Mouse (Mus musculus) heart, embryonic 15.5 days (tissue): ENCODE data around the gene Khsrp. TPM values are rescaled to one million over a fixed set of nuclear protein-coding genes. Genes with fewer than 3 reads are reported as not detected.

ENCODE experiments used
- ATAC-seq: fragments of 200-750 bp; cut with Nextera tagmentation; replicated peaks from 2 replicates; pipeline ENCODE4 v1.8.0; 2017; ENCODE audit warnings: low read depth, moderate TSS enrichment; ENCODE audit not compliant: insufficient number of reproducible peaks, insufficient read depth, low FRiP score
- H3K27ac ChIP-seq: fragments of 300-500 bp; sonication (generic); 2 replicates; pipeline ENCODE4 v1.5.1; 2015; ENCODE audit warnings: mild to moderate bottlenecking, inconsistent platforms
- H3K27me3 ChIP-seq: fragments of 300-500 bp; sonication (generic); 2 replicates; pipeline ENCODE4 v1.6.1; 2015; ENCODE audit warnings: inconsistent platforms
- H3K36me3 ChIP-seq: fragments of 300-500 bp; sonication (generic); 2 replicates; pipeline ENCODE4 v1.6.1; 2015; ENCODE audit warnings: mild to moderate bottlenecking, inconsistent platforms
- H3K4me1 ChIP-seq: fragments of 300-500 bp; sonication (generic); replicated peaks from 2 replicates; pipeline ENCODE4 v1.6.1; 2015; ENCODE audit warnings: inconsistent platforms
- H3K4me2 ChIP-seq: fragments of 300-500 bp; sonication (generic); 2 replicates; pipeline ENCODE4 v1.6.1; 2015; ENCODE audit warnings: inconsistent platforms, mild to moderate bottlenecking, moderate library complexity
- H3K4me3 ChIP-seq: fragments of 300-500 bp; sonication (generic); 2 replicates; pipeline ENCODE4 v1.5.1; 2015; ENCODE audit warnings: mild to moderate bottlenecking, inconsistent platforms
- H3K9ac ChIP-seq: fragments of 300-500 bp; sonication (generic); 2 replicates; pipeline ENCODE4 v1.6.1; 2015; ENCODE audit warnings: mild to moderate bottlenecking, inconsistent platforms
- H3K9me3 ChIP-seq: fragments of 300-500 bp; sonication (generic); replicated peaks from 2 replicates; pipeline ENCODE4 v1.6.1; 2016; ENCODE audit warnings: inconsistent platforms
- WGBS: fragments of 180-500 bp; shearing (Covaris S2); methylation state at CpG from one replicate; pipeline ENCODE4 v1.1.7; 2015; ENCODE audit warnings: mixed read lengths; 5-methylcytosine and 5-hydroxymethylcytosine counted together
- polyA plus RNA-seq: library from polyadenylated mRNA; unstranded; fragments of >200 nt; fragmentation: Nextera tagmentation; extraction: Ambion mirVana; gene quantifications from 2 replicates; pipeline ENCODE4 v1.2.1, GENCODE M21; 2015

Khsrp gene
- polyA plus RNA-seq, 1 experiment from 2014 or later, result 23.3 TPM

DNA sequence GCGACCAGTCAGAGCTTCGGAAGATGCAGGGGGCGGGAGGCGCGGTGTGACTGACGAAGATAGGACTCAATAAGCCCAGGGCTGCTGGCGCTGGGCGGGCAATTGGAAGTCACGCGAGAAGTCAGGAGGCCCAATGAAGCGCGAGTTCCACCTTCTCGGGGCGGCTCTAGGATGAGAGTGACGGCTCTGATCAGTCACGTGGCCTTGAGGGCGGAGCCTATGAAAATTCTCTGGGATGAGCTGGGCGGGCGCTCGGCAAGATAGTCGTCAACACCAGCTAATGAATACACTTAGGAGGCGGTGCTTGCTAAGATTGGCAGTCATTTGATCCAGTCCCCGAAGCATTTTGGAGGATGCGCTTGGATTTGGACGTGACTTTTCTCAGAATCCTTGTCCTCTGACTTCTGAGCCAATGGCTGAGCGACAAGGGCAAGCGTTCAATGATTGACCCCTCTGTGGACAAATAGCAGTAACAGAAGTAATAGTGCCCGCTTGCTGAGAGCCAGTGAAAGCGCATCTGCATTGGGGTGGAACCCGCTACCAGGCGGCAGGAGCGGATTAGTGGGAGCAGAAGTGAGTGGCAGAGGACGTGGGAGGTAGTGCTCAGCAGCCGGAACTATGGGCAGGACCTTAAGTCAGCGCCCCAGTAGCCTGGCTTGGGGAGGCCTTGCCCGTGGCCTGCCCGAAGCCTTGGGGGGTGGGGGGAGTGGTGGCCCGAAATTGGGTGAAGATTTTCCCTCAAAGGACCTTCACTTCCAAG lies 519 bp upstream of the Khsrp start:
- H3K36me3 ChIP-seq, result peaks cover 14% of the 10 kb centered on the region
- H3K9ac ChIP-seq, result peak overlapping the region; percentile 53
- H3K9me3 ChIP-seq, result no peaks in the 10 kb centered on the region
- peaks cover 17% of the 10 kb centered on the region for H3K4me1 ChIP-seq
- peak; percentile 95 for ATAC-seq
- H3K27me3 ChIP-seq, result 0 out of 2 replicates have a peak, but pooled peaks cover 2% of the 10 kb centered on the region
- peak overlapping the region; percentile 97 for H3K4me3 ChIP-seq
- peak overlapping the region; percentile 88 for H3K27ac ChIP-seq
- under 1% methylated on average over 38 of the region's 38 CpGs for WGBS
- H3K4me2 ChIP-seq, result peak overlapping the region; percentile 73

DNA sequence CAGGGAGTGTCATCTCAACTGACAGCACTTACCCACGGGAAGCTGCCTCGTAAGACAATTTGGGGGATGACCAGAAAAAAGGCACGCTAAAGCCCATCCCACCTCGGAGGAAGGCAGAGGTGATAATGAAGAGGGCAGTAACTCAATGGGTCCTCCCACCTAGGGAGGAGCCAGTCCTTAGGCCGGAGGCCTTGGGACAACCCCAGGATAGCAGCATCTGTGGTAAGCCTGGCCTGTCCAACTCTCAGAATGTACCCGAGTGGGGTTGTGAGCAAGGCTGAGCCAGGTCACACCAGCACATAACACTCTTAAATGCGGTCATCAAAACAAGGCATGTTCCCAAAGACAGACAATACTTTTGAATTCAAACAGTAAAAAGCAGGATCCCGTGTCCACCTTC lies 1.6 kb downstream of the Khsrp start:
- no peaks in the 10 kb centered on the region for H3K27me3 ChIP-seq
- peaks cover 36% of the 10 kb centered on the region for H3K36me3 ChIP-seq
- peak overlapping the region; percentile 100 for H3K9ac ChIP-seq
- H3K4me3 ChIP-seq, result peak overlapping the region; percentile 97
- peak overlapping the region; percentile 96; the same call in 1 of the 2 replicates for H3K27ac ChIP-seq
- H3K4me2 ChIP-seq, result peak overlapping the region; percentile 75
- ATAC-seq, result no peak
- peaks cover 17% of the 10 kb centered on the region for H3K4me1 ChIP-seq
- WGBS, result 20% methylated on average over 8 of the region's 8 CpGs
- H3K9me3 ChIP-seq, result no peaks in the 10 kb centered on the region

DNA sequence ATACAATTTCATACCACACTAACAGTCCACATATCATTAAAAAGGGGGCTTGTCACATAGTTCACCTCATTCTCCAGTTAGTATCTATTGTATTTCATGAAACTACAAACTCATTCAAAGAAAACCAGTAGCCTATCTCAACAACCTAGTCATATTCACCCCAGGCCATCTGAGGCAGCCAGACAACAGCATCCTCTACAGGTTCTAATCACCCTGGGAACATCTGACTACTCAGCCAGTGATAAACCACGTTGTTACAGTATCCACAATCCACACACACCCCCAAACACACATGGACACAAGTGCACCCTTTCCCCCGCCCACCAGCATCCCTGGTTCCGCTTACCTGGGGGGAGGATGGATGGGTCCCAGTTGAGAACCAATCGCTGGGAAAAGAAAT lies 3.9 kb downstream of the Khsrp start:
- H3K4me3 ChIP-seq, result no peak overlapping the region
- H3K4me2 ChIP-seq, result no peak overlapping the region
- no peaks in the 10 kb centered on the region for H3K9me3 ChIP-seq
- no peaks in the 10 kb centered on the region for H3K27me3 ChIP-seq
- 85% methylated on average over 4 of the region's 4 CpGs for WGBS
- H3K9ac ChIP-seq, result no peak overlapping the region
- H3K27ac ChIP-seq, result no peak overlapping the region
- H3K36me3 ChIP-seq, result peaks cover 58% of the 10 kb centered on the region
- ATAC-seq, result no peak
- peaks cover 16% of the 10 kb centered on the region for H3K4me1 ChIP-seq

DNA sequence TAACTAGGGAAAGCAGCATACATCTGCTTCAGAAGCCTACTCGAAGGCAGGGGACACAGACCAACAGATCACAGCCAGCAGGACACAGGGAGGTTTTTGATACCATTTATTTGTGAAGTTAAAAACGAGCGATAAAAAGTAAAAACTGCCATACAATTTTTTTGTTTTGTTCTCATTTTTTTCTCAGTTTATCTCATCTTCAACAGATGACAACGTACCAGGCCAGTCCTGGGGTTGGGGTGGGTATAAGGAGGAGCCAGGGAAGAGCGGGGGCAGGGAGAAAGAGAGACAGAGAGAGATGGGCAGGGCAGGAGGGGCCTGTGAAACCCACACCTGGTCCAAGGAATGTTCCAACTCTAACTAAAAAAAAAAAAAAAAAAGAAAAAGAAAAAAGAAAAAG lies 10.4 kb downstream of the Khsrp start:
- ATAC-seq, result no peak
- H3K4me2 ChIP-seq, result no peak overlapping the region

DNA sequence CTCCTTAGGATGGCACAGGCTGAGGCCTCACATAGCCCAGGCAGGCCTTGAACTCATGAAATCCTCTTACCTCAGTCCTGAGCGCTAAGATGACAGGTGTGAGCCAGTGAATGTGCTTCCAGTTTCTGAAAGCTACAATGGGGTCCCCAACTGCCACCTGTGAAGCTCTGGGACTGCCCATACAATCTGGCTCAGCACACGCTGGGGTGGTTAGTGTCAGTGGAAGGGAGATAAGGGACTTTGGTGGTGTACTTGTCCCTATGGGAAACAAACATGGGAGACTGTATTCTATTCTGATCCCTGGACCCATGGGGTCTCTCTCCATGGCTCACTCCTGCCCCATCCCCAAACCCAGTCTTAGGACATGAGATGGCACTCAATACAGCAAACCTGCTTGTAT lies 11.6 kb downstream of the Khsrp start:
- Histone ChIP-seq H3K27ac (no peak overlapping the region), H3K9me3 (no peaks in the 10 kb centered on the region), H3K27me3 (no peaks in the 10 kb centered on the region), H3K4me1 (no peaks in the 10 kb centered on the region), H3K4me2 (no peak overlapping the region), H3K9ac (no peak overlapping the region), H3K36me3 (peaks cover 36% of the 10 kb centered on the region), H3K4me3 (no peak overlapping the region)
- 77% methylated on average over 2 of the region's 2 CpGs for WGBS
- ATAC-seq, result no peak

More for the DNA sequence above, 10.4 kb downstream of the Khsrp start:
- Histone ChIP-seq H3K4me3 (no peak overlapping the region), H3K36me3 (peaks cover 48% of the 10 kb centered on the region), H3K4me1 (no peaks in the 10 kb centered on the region), H3K9ac (no peak overlapping the region), H3K27me3 (no peaks in the 10 kb centered on the region), H3K9me3 (no peaks in the 10 kb centered on the region), H3K27ac (no peak overlapping the region)
- WGBS, result 82% methylated on average over 5 of the region's 5 CpGs

DNA sequence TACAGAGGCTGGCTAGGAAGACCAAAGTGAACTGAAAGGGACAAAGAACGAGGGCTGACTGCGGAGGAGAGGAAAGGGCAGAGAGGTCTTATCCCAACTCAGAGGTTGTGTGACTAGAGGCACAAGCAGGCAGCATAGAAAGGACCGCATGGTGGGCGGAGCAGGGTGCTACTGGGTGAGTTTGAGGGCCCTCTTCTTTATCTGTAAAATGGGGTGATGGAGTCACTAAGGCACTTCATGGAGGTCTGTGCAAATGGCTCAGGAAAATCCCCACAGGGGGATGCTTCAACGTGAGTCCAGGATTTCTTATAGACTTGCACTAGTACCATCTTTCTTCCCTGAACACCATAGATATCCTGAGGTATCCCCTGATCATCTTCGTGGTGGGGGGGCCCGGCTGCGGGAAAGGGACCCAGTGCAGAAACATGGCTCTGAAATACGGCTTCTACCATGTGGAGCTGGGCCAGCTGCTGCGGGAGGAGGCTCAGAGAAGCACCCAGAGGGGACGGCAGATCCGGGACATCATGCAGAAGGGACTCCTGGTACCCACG lies 19.0 kb downstream of the Khsrp start:
- Histone ChIP-seq H3K27ac (peak overlapping the region; percentile 88), H3K36me3 (peaks cover 16% of the 10 kb centered on the region), H3K4me3 (peak overlapping the region; percentile 67), H3K4me1 (peaks cover 19% of the 10 kb centered on the region), H3K4me2 (peak overlapping the region; percentile 89), H3K9me3 (no peaks in the 10 kb centered on the region), H3K27me3 (no peaks in the 10 kb centered on the region), H3K9ac (peak overlapping the region; percentile 81; the same call in 1 of the 2 replicates)
- WGBS, result 74% methylated on average over 13 of the region's 13 CpGs
- ATAC-seq, result no peak

DNA sequence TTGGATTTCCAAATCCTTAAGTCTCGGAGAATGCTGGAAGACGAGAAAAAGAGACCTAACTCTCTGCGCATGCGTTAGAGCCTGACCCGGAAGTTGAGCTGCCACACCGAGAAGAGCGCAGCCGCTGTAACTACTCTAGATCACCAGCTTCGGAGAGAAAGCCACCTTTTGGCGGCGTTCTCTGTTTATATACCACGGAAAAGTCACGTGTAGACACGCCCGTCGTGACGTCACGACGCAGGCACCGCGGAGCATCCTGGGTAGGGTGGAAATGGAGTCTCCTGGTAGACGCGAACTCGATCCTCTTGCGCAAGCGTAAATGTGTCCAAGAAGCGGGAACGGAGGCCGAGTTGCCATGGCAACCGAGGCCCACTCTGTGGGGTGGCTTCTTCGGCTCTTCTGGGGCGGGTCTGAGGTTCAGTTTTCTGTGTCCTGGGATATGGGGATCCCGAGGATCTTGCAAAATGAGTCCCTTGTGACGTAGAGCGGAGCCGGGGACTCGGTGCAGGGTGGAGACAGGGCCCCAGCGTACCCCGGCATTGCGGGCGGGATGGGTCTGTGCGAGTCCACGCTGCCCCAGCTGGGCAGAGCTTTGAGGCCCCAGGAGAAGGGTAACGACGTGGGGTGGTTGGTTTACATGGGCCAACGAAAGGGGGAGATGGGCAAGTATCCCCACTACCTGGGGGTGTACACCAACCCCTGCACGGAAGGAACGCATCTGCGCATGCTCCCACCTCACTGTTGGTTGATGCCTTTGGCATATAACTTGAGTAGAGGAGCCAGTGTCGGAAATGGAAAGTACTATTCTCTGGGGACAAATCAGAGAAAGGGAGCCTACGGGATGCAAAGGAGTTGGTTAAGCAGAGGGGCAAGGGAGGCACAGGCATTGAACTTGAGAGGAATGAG lies 19.8 kb downstream of the Khsrp start, which contains the start of the genes Gtf2f1 and Gm17949:
Gene Gtf2f1 (minus strand): TSS at position 53 of the 906 bp plus-strand sequence.
Gene Gm17949 (plus strand): TSS at position 234 of the 906 bp plus-strand sequence.
- H3K9ac ChIP-seq, result peak within 1 kb of the TSS; percentile 81
- peak within 1 kb of the TSS; percentile 67 for H3K4me3 ChIP-seq
- peaks cover 24% of the 10 kb centered on the region for H3K36me3 ChIP-seq
- no peaks in the 10 kb centered on the region for H3K9me3 ChIP-seq
- no peaks in the 10 kb centered on the region for H3K27me3 ChIP-seq
- ATAC-seq, result peak; percentile 91
- peak within 1 kb of the TSS; percentile 89 for H3K4me2 ChIP-seq
- peak within 1 kb of the TSS; percentile 88 for H3K27ac ChIP-seq
- H3K4me1 ChIP-seq, result peaks cover 19% of the 10 kb centered on the region
- whole genome bisulfite sequencing, result under 1% methylated on average over 51 of the region's 51 CpGs

DNA sequence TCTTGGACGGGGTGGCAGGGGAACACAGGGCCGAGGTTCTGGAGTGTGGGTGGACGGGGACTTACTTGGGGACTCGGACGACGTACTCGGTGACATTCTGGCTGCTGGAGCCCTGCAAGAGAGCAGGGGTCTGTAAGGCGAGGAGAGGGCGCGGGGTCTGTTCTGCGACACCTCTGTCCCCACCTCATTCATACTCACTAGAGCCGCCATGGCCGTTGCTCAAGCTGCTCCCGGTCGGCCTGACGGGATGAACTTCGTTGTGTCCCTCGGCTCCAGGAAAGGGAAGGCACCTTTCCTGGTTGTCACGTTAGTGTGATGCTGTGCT lies 20.4 kb downstream of the Khsrp start:
- WGBS, result under 1% methylated on average over 19 of the region's 19 CpGs
- ATAC-seq, result peak; percentile 16; the same call in 1 of the 2 replicates

DNA sequence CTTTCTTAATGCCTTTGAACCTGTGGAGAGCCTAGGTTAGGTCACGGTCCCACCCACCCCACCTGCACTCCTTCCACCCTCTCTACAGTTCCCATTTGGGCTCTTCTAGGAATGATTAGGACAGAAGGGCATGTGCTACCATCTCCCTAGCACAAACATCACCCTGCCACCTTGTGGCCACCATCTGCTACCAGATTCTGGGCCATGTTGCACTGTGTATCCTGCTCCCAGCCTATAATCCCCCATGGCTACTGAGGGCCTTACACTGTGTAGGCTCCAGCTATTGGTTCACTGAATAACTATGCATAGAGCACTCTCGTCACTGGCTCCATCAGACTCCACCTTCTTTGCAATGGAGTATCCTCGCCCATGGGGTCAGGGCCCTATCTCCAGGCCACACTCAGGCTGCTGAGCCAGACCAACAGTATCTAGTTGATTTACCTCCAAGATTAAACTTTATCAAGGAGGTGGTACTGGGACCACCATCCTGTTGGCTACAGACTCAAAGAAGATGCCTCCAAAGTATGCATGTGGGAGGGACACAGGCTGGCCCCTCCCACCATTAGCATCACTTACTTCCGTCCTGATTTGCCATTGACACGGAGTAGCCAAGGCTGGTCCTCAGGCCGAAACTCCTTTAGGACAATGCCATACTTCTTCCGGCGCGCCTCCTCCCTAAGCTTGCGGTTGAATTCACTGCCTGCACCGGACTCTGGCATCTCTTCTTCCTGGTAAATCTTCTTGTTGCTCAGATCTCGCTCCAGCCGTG lies 24.0 kb downstream of the Khsrp start:
- peaks cover 61% of the 10 kb centered on the region for H3K36me3 ChIP-seq
- no peak overlapping the region for H3K9ac ChIP-seq

More for the DNA sequence above, 20.4 kb downstream of the Khsrp start:
- Histone ChIP-seq H3K4me2 (peak overlapping the region; percentile 84), H3K4me1 (peaks cover 19% of the 10 kb centered on the region), H3K36me3 (peaks cover 31% of the 10 kb centered on the region), H3K9me3 (no peaks in the 10 kb centered on the region), H3K4me3 (peak overlapping the region; percentile 67), H3K9ac (peak overlapping the region; percentile 72), H3K27ac (peak overlapping the region; percentile 72), H3K27me3 (no peaks in the 10 kb centered on the region)

DNA sequence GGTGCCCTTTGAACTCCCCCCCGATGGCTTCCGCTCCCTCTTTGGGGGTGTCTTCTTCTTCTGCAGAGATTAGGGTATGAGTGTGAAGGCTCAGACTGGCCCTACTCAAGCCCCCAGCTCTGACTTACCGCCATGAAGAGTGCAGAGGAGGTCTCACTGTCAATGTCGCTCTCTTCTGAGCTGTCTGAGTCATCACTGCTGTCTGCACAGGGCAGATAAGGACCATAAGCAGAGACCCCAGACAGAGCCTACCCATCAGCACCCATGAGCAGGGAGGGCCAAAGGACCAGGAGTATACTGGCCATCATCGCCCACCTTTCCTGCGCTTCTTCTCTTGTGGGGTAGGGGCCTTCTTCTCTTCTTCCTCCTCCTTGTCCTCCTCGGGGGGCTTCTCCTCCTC lies 27.3 kb downstream of the Khsrp start:
- Histone ChIP-seq H3K27me3 (no peaks in the 10 kb centered on the region), H3K36me3 (peaks cover 70% of the 10 kb centered on the region), H3K4me3 (no peak overlapping the region), H3K4me2 (no peak overlapping the region), H3K9ac (no peak overlapping the region), H3K9me3 (no peaks in the 10 kb centered on the region), H3K4me1 (peaks cover 20% of the 10 kb centered on the region), H3K27ac (no peak overlapping the region)
- ATAC-seq, result no peak
- 76% methylated on average over 7 of the region's 7 CpGs for WGBS

More for the DNA sequence above, 24.0 kb downstream of the Khsrp start:
- no peaks in the 10 kb centered on the region for H3K9me3 ChIP-seq
- H3K4me2 ChIP-seq, result no peak overlapping the region
- H3K4me1 ChIP-seq, result peaks cover 15% of the 10 kb centered on the region
- 91% methylated on average over 13 of the region's 13 CpGs for WGBS
- H3K4me3 ChIP-seq, result no peak overlapping the region
- ATAC-seq, result no peak
- H3K27me3 ChIP-seq, result no peaks in the 10 kb centered on the region
- no peak overlapping the region for H3K27ac ChIP-seq
